Mouse (Mus musculus): ENCODE data around the gene Alkbh6. TPM values are rescaled to one million over a fixed set of nuclear protein-coding genes. Genes with fewer than 3 reads are reported as not detected.
A peak's percentile ranks its signal among the peaks of the same experiment; 100 is the strongest.

Alkbh6 gene
- total RNA-seq, 2 experiments from 2014 or later = 26.0 to 27.4 TPM

GRCm38 (mm10) chr7:30325364-30325763, 16.8 kb downstream of the Alkbh6 start:
- DNase-seq = peak in 1 of 2 experiments; percentile 59

GRCm38 (mm10) chr7:30326427-30326826, 17.9 kb downstream of the Alkbh6 start:
- intact Hi-C loops (cut with DNase I) = no loop called here
- DNase-seq = no peak

More at GRCm38 (mm10) chr7:30325364-30325763, 16.8 kb downstream of the Alkbh6 start:
- intact Hi-C loops (cut with DNase I) = no loop called here

- DNase-seq = no peak
- intact Hi-C loops (cut with DNase I) = no loop called here
These were observed 18.6 kb downstream of the Alkbh6 start for GRCm38 (mm10) chr7:30327140-30327539.

- no peak for DNase-seq
- intact Hi-C loops (cut with DNase I) = no loop called here
These were observed 19.9 kb downstream of the Alkbh6 start for GRCm38 (mm10) chr7:30328379-30328778.

GRCm38 (mm10) chr7:30331887-30332286, 23.4 kb downstream of the Alkbh6 start:
- intact Hi-C loops (cut with DNase I) = no loop called here

GRCm38 (mm10) chr7:30332622-30333259, 24.2 kb downstream of the Alkbh6 start:
- intact Hi-C loops (cut with DNase I) = no loop called here
- DNase-seq = no peak

More at GRCm38 (mm10) chr7:30331887-30332286, 23.4 kb downstream of the Alkbh6 start:
- peak; percentile 78 to 83 for DNase-seq

GRCm38 (mm10) chr7:30333436-30333835, 24.9 kb downstream of the Alkbh6 start:
- intact Hi-C loops (cut with DNase I) = no loop called here

GRCm38 (mm10) chr7:30334563-30334962, 26.0 kb downstream of the Alkbh6 start:
- no peak for DNase-seq
- intact Hi-C loops (cut with DNase I) = no loop called here

More at GRCm38 (mm10) chr7:30333436-30333835, 24.9 kb downstream of the Alkbh6 start:
- peak; percentile 70 to 80 for DNase-seq

- intact Hi-C loops (cut with DNase I) = loop anchor here (2.0 kb wide), 1 partner anchor 97 kb away; no protein-coding TSS in a partner anchor
- DNase-seq = no peak
These were observed 27.2 kb downstream of the Alkbh6 start for GRCm38 (mm10) chr7:30335688-30336087.

- intact Hi-C loops (cut with DNase I) = loop anchor here (2.0 kb wide), 1 partner anchor 96 kb away; no protein-coding TSS in a partner anchor
- peak; percentile 84 to 92 for DNase-seq
These were observed 27.9 kb downstream of the Alkbh6 start for GRCm38 (mm10) chr7:30336384-30336783.

- intact Hi-C loops (cut with DNase I) = no loop called here
These were observed 31.1 kb downstream of the Alkbh6 start for GRCm38 (mm10) chr7:30339432-30340109.

GRCm38 (mm10) chr7:30346635-30347379, 38.3 kb downstream of the Alkbh6 start:
- intact Hi-C loops (cut with DNase I) = no loop called here
- DNase-seq = peak; percentile 72 to 84

More at GRCm38 (mm10) chr7:30339432-30340109, 31.1 kb downstream of the Alkbh6 start:
- DNase-seq = no peak

- intact Hi-C loops (cut with DNase I) = no loop called here
- peak; percentile 53 to 61 for DNase-seq
These were observed 39.3 kb downstream of the Alkbh6 start for GRCm38 (mm10) chr7:30347828-30348227.

- intact Hi-C loops (cut with DNase I) = no loop called here
- peak; percentile 60 to 82 for DNase-seq
These were observed 44.8 kb downstream of the Alkbh6 start for GRCm38 (mm10) chr7:30353279-30353822.

GRCm38 (mm10) chr7:30354059-30354458, 45.5 kb downstream of the Alkbh6 start:
- intact Hi-C loops (cut with DNase I) = no loop called here
- no peak for DNase-seq

- intact Hi-C loops (cut with DNase I) = no loop called here
- DNase-seq = no peak
These were observed 50.1 kb downstream of the Alkbh6 start for GRCm38 (mm10) chr7:30358378-30359186.

- intact Hi-C loops (cut with DNase I) = no loop called here
- no peak for DNase-seq
These were observed 50.9 kb downstream of the Alkbh6 start for GRCm38 (mm10) chr7:30359276-30359865.

GRCm38 (mm10) chr7:30360028-30360427, 51.5 kb downstream of the Alkbh6 start:
- intact Hi-C loops (cut with DNase I) = no loop called here
- DNase-seq = no peak

- intact Hi-C loops (cut with DNase I) = no loop called here
- peak; percentile 20 to 24 for DNase-seq
These were observed 54.3 kb downstream of the Alkbh6 start, which contains the start of gene Lrfn3 for GRCm38 (mm10) chr7:30362652-30363343. Gene Lrfn3, minus strand, starts transcription at chr7:30362772.

All from heart, postnatal 10 days (tissue).